Mouse (Mus musculus): ENCODE measurements around the gene Psma7. TPM values are rescaled to one million over a fixed set of nuclear protein-coding genes. Genes with fewer than 3 reads are reported as not detected.
A peak's percentile ranks its signal among the peaks of the same experiment; 100 is the strongest.

Gene Psma7
- total and polyA plus RNA-seq, 3 experiments: 394 to 515 (median 458) TPM

GRCm38 (mm10) chr2:180070481-180071453 lies 28.5 kb upstream of the Psma7 start, which contains the start of gene Mtg2:
Mtg2 (plus strand) TSS chr2:180070588.
- Histone ChIP-seq H3K27me3 (ENCODE audit: control insufficient read depth in 1 of 2, insufficient read depth in 2 of 2, low read length in 2 of 2) (no peaks in the 10 kb centered on the region), H3K4me1 (ENCODE audit: control insufficient read depth in 1 of 2, insufficient read depth in 2 of 2, low read length in 2 of 2) (peaks cover 0 to 8% of the 10 kb centered on the region in 2 experiments; a peak in 3 of 4 replicates), H3K36me3 (ENCODE audit: control insufficient read depth in 1 of 2, insufficient read depth in 2 of 2, low read length in 2 of 2) (peaks cover 0 to 5% of the 10 kb centered on the region in 2 experiments; a peak in 2 of 4 replicates), H3K9me3 (replicated peaks; ENCODE audit: insufficient read depth, low read length) (no peaks in the 10 kb centered on the region), H3K4me3 (ENCODE audit: control insufficient read depth in 1 of 2, insufficient read depth in 1 of 2, low read depth in 2 of 2, low read length in 2 of 2) (peak within 1 kb of the TSS; percentile 86 to 92), H3K27ac (ENCODE audit: control insufficient read depth, low read depth, low read length) (peak within 1 kb of the TSS; percentile 76), H3K9ac (ENCODE audit: control insufficient read depth, low read depth, low read length, poor library complexity, severe bottlenecking) (peak within 1 kb of the TSS; percentile 99), H3K79me2 (ENCODE audit: control insufficient read depth, insufficient read depth, low read length, poor library complexity) (peaks cover 10% of the 10 kb centered on the region)
- peak; percentile 93 for DNase-seq (ENCODE audit: low read depth, low spot score)
- TF ChIP-seq JUND (IDR thresholded peaks at IDR 0.05; ENCODE audit: low read depth, low read length): no peak
- TF ChIP-seq USF1 (IDR thresholded peaks at IDR 0.05; ENCODE audit: low read depth, low read length): peak; percentile 68
- no peak; the same call in 1 of the 2 replicates for TF ChIP-seq CHD2 (IDR thresholded peaks at IDR 0.05; ENCODE audit: low read length)
- no peak for TF ChIP-seq MAFK (IDR thresholded peaks at IDR 0.05; ENCODE audit: borderline replicate concordance, low read depth, low read length)
- peak; percentile 53; the same call in 1 of the 2 replicates for TF ChIP-seq MAX (IDR thresholded peaks at IDR 0.05; ENCODE audit: low read length)
- TF ChIP-seq GABPA (IDR thresholded peaks at IDR 0.05; ENCODE audit: low read depth, low read length): no peak
- TF ChIP-seq KAT2A (conservative IDR thresholded peaks at IDR 0.05; ENCODE audit: low read depth, low read length): peak; percentile 80; the same call in 1 of the 2 replicates
- no peak for TF ChIP-seq MEF2A (IDR thresholded peaks at IDR 0.05; ENCODE audit: extremely low read depth, insufficient replicate concordance, low read depth, low read length, poor library complexity, severe bottlenecking)
- no peak for TF ChIP-seq ETS1 (IDR thresholded peaks at IDR 0.05; ENCODE audit: low read depth, low read length)
- peak; percentile 96 for TF ChIP-seq MXI1 (IDR thresholded peaks at IDR 0.05; ENCODE audit: low read depth, low read length)
- no peak for TF ChIP-seq ZNF384 (IDR thresholded peaks at IDR 0.05; ENCODE audit: low read depth, low read length)
- peak; percentile 71; the same call in 1 of the 2 replicates for TF ChIP-seq MYC (IDR thresholded peaks at IDR 0.05; ENCODE audit: low read depth, low read length)
- no peak for TF ChIP-seq TAL1 (IDR thresholded peaks at IDR 0.05; ENCODE audit: low read length)
- TF ChIP-seq UBTF (IDR thresholded peaks at IDR 0.05; ENCODE audit: borderline replicate concordance, insufficient read depth, low read depth, low read length): no peak
- TF ChIP-seq TCF12 (IDR thresholded peaks at IDR 0.05; ENCODE audit: low read depth, low read length): no peak; the same call in 1 of the 2 replicates
- no peak for TF ChIP-seq BHLHE40 (IDR thresholded peaks at IDR 0.05; ENCODE audit: borderline replicate concordance, low read depth, low read length)
- no peak for TF ChIP-seq CTCF (IDR thresholded peaks at IDR 0.05 in 2 of 3, conservative IDR thresholded peaks at IDR 0.05 in 1 of 3; ENCODE audit: control insufficient read depth in 1 of 3, insufficient read depth in 1 of 3, low read depth in 2 of 3, low read length in 3 of 3, poor library complexity in 1 of 3, severe bottlenecking in 1 of 3)
- TF ChIP-seq HCFC1 (IDR thresholded peaks at IDR 0.05; ENCODE audit: low read depth, low read length): peak; percentile 93
- no peak for TF ChIP-seq RCOR1 (IDR thresholded peaks at IDR 0.05; ENCODE audit: low read depth, low read length)
- TF ChIP-seq ZC3H11A (IDR thresholded peaks at IDR 0.05; ENCODE audit: low read depth, low read length): no peak
- TF ChIP-seq MYB (IDR thresholded peaks at IDR 0.05; ENCODE audit: low read depth, low read length): no peak
- TF ChIP-seq EP300 (IDR thresholded peaks at IDR 0.05; ENCODE audit: low read depth in 1 of 2, low read length in 2 of 2): no peak
- no peak for TF ChIP-seq E2F4 (IDR thresholded peaks at IDR 0.05; ENCODE audit: borderline replicate concordance, low read depth, low read length)
- TF ChIP-seq GATA1 (IDR thresholded peaks at IDR 0.05; ENCODE audit: low read depth, low read length): no peak
- no peak for TF ChIP-seq CHD1 (IDR thresholded peaks at IDR 0.05; ENCODE audit: low read depth, low read length)
- peak; percentile 67 for TF ChIP-seq TBP (IDR thresholded peaks at IDR 0.05; ENCODE audit: low read depth, low read length)
- TF ChIP-seq ZMIZ1 (IDR thresholded peaks at IDR 0.05; ENCODE audit: low read depth, low read length): peak; percentile 80
- TF ChIP-seq NRF1 (IDR thresholded peaks at IDR 0.05; ENCODE audit: insufficient read depth, low read depth, low read length, poor library complexity, severe bottlenecking): peak; percentile 92
- TF ChIP-seq MAZ (IDR thresholded peaks at IDR 0.05; ENCODE audit: low read depth, low read length): peak; percentile 87
- peak; percentile 87 to 93; a peak in 3 of 4 replicates for TF ChIP-seq POLR2A (IDR thresholded peaks at IDR 0.05; ENCODE audit: control insufficient read depth in 1 of 2, insufficient read depth in 1 of 2, low read depth in 1 of 2, low read length in 2 of 2, poor library complexity in 1 of 2)
- peak; percentile 91 for TF ChIP-seq NELFE (IDR thresholded peaks at IDR 0.05; ENCODE audit: low read depth, low read length)
- TF ChIP-seq SIN3A (IDR thresholded peaks at IDR 0.05; ENCODE audit: low read length): peak; percentile 90
- peak; percentile 95 for TF ChIP-seq POLR2AphosphoS2 (IDR thresholded peaks at IDR 0.05; ENCODE audit: low read length)
- TF ChIP-seq USF2 (IDR thresholded peaks at IDR 0.05; ENCODE audit: borderline replicate concordance in 1 of 2, insufficient read depth in 1 of 2, low read depth in 1 of 2, low read length in 2 of 2): no peak
- no peak for TF ChIP-seq POLR2AphosphoS5 (IDR thresholded peaks at IDR 0.05; ENCODE audit: borderline replicate concordance, low read depth, low read length)
